Mouse (Mus musculus): ENCODE data around the gene Ncoa1. TPM values are rescaled to one million over a fixed set of nuclear protein-coding genes. Genes with fewer than 3 reads are reported as not detected.

Gene Ncoa1
- polyA plus RNA-seq, 1 experiment = 35.2 TPM

DNA sequence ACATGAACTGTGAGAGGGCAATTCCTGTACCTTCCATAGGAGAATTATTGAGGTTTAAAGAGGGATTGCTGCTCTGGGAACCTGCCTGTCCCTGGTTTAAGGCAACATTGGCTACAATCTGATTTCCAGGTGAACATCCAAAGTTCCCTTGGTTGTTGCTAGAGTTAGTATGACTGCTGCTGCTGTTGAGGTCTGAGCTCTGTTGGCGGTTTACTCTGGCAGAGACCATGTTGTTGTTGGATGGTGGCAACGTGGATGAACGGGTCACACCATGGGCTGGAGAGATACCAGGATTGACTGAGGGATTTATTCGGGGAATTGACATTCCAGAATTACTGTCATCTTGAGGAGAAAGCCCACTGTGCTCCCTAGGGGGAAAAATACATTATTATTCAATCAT is 181.1 kb downstream of the Ncoa1 start:
- TF ChIP-seq POLR2A (IDR thresholded peaks at IDR 0.05; ENCODE audit: borderline replicate concordance, low read depth, low read length) (no peak), CTCF (IDR thresholded peaks at IDR 0.05; ENCODE audit: low read depth, low read length) (no peak)
- Histone ChIP-seq H3K4me3 (ENCODE audit: insufficient read depth, low read length) (no peak overlapping the region), H3K4me1 (ENCODE audit: control insufficient read depth, insufficient read depth, low read length) (no peaks in the 10 kb centered on the region), H3K27ac (ENCODE audit: insufficient read depth, low read depth, low read length) (no peak overlapping the region)

DNA sequence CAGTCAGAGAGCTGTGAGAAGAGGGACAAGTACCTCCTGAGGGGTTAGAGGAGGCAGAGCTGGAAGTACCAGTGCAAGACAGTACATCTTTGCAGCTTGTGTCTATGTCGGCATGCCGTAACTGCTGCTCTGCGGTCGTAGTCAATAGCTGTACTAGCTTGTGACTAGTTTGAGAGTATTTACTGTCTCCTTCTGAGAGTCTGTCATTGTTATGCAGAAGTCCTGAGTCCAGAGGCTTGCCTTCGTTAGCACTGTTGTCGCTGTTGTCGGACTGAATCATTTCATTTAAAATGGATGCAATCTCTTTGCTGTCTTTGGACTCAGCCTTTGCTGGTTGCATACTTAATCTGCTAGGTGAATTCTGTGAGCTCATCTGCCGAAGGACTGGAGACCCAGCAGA is 181.7 kb downstream of the Ncoa1 start:
- TF ChIP-seq CTCF (IDR thresholded peaks at IDR 0.05; ENCODE audit: low read depth, low read length) (no peak), POLR2A (IDR thresholded peaks at IDR 0.05; ENCODE audit: borderline replicate concordance, low read depth, low read length) (no peak)
- Histone ChIP-seq H3K27ac (ENCODE audit: insufficient read depth, low read depth, low read length) (no peak overlapping the region), H3K4me1 (ENCODE audit: control insufficient read depth, insufficient read depth, low read length) (no peaks in the 10 kb centered on the region), H3K4me3 (ENCODE audit: insufficient read depth, low read length) (no peak overlapping the region)

DNA sequence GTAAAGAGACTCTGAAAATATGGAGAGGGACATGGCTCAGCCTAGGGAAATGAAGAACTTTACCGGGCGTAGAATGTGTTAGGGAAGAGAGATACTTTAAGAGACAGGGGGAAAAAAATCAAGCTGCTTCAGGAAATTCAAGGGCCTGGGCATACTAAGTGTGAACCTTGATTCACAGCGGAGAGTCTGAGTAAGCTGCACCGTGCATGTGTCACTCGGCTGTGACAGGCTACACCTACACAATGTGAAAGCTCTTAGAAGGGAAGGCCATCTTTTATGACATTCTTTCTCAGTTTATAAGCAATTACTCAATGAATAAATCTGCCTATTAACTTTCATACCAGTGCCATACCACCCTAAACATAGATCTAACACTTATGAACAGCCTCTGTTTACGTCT is 183.2 kb downstream of the Ncoa1 start:
- Histone ChIP-seq H3K4me1 (ENCODE audit: control insufficient read depth, insufficient read depth, low read length) (no peaks in the 10 kb centered on the region), H3K27ac (ENCODE audit: insufficient read depth, low read depth, low read length) (no peak overlapping the region), H3K4me3 (ENCODE audit: insufficient read depth, low read length) (no peak overlapping the region)
- TF ChIP-seq POLR2A (IDR thresholded peaks at IDR 0.05; ENCODE audit: borderline replicate concordance, low read depth, low read length) = no peak
- TF ChIP-seq CTCF (IDR thresholded peaks at IDR 0.05; ENCODE audit: low read depth, low read length) = no peak

DNA sequence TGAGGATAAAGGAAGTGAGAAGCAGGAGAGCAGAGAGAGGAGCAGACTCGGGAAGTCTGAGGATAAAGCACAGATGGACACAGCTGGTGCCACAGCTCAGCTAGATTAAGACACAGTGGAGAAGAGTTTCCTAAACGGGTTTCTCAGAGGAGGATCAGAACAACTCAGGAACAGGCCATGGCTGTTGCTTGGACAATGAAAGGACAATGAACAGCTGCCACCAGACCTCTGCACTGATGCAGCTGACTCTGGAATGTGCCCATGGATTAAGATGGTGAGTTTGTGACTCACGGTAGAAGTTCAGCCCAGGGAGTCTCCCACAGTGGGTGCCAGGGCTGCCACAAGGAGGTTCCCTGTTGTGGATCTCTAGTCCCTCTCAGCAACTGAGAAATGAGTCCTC is 191.8 kb downstream of the Ncoa1 start:
- TF ChIP-seq CTCF (IDR thresholded peaks at IDR 0.05; ENCODE audit: low read depth, low read length) (no peak), POLR2A (IDR thresholded peaks at IDR 0.05; ENCODE audit: borderline replicate concordance, low read depth, low read length) (no peak)
- peaks cover 12% of the 10 kb centered on the region for H3K4me1 ChIP-seq (ENCODE audit: control insufficient read depth, insufficient read depth, low read length)
- no peak overlapping the region for H3K4me3 ChIP-seq (ENCODE audit: insufficient read depth, low read length)
- H3K27ac ChIP-seq (ENCODE audit: insufficient read depth, low read depth, low read length) = no peak overlapping the region

DNA sequence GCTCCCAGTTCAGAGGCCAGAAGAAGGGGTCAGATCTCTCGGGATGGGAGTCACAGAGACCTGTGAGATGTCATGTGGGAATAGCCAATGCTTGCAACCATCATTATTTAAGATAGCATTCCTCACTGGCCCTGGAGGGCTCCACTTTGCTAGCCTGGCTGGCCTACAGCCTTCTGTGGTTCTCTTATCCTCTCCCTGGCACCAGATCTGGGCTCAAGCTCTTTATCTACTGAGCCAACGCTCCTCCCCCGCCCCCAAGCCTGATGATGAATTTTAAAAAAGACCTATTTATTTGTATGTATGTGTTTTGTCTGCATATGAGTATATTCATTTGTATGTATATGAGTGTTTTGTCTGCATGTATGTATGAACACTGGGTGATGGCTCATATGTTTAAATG is 197.1 kb downstream of the Ncoa1 start:
- no peak for TF ChIP-seq CTCF (IDR thresholded peaks at IDR 0.05; ENCODE audit: low read depth, low read length)
- TF ChIP-seq POLR2A (IDR thresholded peaks at IDR 0.05; ENCODE audit: borderline replicate concordance, low read depth, low read length) = no peak
- Histone ChIP-seq H3K4me1 (ENCODE audit: control insufficient read depth, insufficient read depth, low read length) (peaks cover 2% of the 10 kb centered on the region; the same call in 1 of the 2 replicates), H3K4me3 (ENCODE audit: insufficient read depth, low read length) (no peak overlapping the region), H3K27ac (ENCODE audit: insufficient read depth, low read depth, low read length) (no peak overlapping the region)

DNA sequence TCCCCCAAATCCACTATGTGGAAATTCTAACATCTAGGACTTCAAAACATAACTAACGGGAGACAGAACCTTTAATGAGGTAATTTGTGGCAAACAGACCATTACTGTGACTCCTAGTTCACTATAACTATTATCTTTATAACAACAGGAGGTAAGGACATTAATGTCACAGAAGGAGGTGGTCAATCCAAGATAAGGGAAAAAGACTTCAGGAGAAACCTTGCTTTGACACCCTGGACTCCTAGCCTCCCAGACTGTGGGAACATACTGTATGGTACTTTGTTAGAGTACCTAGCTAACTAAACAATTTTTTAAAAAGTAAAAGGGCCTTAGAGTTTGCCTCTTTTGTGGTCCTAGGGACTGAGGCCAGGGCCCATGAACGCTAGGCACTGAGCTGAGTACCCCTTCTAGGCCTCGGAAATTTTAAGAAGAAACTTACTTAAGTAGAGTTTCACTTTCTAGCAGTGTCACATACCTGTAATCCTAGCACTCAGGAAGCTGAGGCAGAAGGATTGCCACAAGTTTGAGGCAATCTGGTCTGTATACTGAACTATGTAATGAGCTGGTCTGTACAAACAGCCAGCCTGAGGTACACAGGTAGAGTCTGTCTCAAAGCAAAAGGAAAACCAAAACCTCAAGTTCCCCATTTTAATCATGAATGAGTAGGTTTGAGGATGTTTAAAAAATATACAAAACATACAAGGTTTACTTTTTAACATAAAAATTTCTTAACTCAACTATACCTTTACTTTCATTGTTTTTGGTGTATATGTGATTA is 197.8 kb downstream of the Ncoa1 start:
- H3K4me1 ChIP-seq (ENCODE audit: control insufficient read depth, insufficient read depth, low read length) = peaks cover 2% of the 10 kb centered on the region; the same call in 1 of the 2 replicates
- no peak overlapping the region for H3K27ac ChIP-seq (ENCODE audit: insufficient read depth, low read depth, low read length)
- no peak overlapping the region for H3K4me3 ChIP-seq (ENCODE audit: insufficient read depth, low read length)
- TF ChIP-seq POLR2A (IDR thresholded peaks at IDR 0.05; ENCODE audit: borderline replicate concordance, low read depth, low read length) (no peak), CTCF (IDR thresholded peaks at IDR 0.05; ENCODE audit: low read depth, low read length) (no peak)

DNA sequence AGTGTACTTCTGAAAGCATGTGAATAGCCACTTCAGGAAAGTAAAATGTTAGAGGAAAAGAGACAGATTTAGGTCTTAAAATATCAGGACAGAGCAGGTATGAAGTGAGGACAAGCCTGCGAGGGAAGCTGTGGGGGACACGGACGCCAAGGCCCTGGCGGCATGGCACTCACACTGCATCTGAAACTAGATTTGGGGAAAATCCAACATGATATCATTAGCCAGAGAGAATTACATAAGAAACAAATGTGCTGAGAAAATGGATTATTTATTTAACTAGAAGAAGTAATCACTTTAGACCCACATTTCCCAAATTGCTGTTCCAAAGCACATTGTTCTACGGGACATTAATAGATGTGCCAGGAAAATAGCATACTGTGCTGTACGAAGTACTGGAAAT is 205.9 kb downstream of the Ncoa1 start:
- TF ChIP-seq CTCF (IDR thresholded peaks at IDR 0.05; ENCODE audit: low read depth, low read length) = no peak
- TF ChIP-seq POLR2A (IDR thresholded peaks at IDR 0.05; ENCODE audit: borderline replicate concordance, low read depth, low read length) = no peak
- no peak overlapping the region for H3K4me3 ChIP-seq (ENCODE audit: insufficient read depth, low read length)
- no peak overlapping the region for H3K27ac ChIP-seq (ENCODE audit: insufficient read depth, low read depth, low read length)
- H3K4me1 ChIP-seq (ENCODE audit: control insufficient read depth, insufficient read depth, low read length) = no peaks in the 10 kb centered on the region

DNA sequence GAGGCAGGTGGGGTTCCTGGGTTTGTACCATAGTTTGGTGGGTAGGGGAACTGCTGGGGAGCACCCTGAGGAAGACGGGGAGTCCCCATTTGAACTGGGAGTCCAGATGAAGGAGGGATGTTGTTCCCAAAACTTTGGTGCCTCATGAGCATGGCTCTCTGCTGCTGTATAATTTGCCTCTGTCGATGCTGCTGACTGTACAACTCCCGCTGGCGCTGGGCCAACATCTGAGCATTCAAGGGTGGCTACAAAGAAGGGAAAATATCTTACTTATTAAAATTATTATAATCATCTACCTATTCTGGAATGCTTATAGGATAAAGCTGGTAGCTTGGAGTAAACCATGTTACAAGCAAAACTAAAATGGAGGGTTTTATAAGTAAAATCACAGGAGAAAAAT is 209.2 kb downstream of the Ncoa1 start:
- TF ChIP-seq POLR2A (IDR thresholded peaks at IDR 0.05; ENCODE audit: borderline replicate concordance, low read depth, low read length) = no peak
- TF ChIP-seq CTCF (IDR thresholded peaks at IDR 0.05; ENCODE audit: low read depth, low read length) = no peak
- no peak overlapping the region for H3K27ac ChIP-seq (ENCODE audit: insufficient read depth, low read depth, low read length)
- H3K4me1 ChIP-seq (ENCODE audit: control insufficient read depth, insufficient read depth, low read length) = no peaks in the 10 kb centered on the region
- H3K4me3 ChIP-seq (ENCODE audit: insufficient read depth, low read length) = no peak overlapping the region

DNA sequence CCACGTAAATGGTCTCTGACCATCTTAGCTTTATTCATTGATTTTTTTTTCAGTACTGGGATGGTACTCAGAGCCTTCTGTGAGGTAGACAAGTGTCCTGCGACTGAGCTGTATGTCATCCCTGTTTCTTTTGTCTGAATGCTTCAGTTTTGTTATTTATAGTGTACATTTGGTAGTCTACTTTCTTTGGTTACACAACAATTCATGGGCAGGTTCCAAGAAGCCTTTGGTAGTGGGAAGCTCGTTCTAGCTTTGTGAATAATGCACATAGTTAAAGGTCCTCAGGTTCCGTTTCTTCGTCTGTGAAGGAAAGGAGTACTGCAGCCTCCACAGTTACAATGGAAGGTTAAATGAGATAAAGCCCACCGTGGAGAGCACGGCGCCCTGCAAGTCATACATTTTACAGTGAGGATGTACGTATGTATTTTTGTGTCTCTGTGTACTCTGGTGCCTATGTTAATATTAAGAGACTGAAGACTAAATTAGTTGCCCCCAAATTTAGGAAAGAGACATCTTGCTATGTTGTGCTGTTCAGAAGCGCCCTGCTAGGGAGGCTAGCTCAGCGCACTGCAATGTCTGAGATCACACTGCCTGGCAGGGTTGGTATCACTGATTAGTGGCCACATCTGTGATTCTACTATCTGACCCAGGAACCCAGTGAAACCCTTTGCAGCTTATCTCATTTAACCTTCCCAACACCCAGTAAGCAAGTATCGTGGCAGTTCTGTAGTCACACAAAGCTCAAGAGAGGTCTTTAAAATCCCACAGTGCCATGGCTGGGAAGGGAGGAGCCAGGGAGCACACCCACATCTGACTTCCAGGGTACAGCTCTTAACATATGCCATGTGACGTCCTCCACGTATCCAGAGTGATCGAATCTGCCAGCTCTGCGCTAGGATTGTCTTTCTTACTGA is 224.0 kb downstream of the Ncoa1 start:
- Histone ChIP-seq H3K4me3 (ENCODE audit: insufficient read depth, low read length) (no peak overlapping the region), H3K4me1 (ENCODE audit: control insufficient read depth, insufficient read depth, low read length) (no peaks in the 10 kb centered on the region), H3K27ac (ENCODE audit: insufficient read depth, low read depth, low read length) (no peak overlapping the region)
- TF ChIP-seq CTCF (IDR thresholded peaks at IDR 0.05; ENCODE audit: low read depth, low read length) (no peak), POLR2A (IDR thresholded peaks at IDR 0.05; ENCODE audit: borderline replicate concordance, low read depth, low read length) (no peak)

DNA sequence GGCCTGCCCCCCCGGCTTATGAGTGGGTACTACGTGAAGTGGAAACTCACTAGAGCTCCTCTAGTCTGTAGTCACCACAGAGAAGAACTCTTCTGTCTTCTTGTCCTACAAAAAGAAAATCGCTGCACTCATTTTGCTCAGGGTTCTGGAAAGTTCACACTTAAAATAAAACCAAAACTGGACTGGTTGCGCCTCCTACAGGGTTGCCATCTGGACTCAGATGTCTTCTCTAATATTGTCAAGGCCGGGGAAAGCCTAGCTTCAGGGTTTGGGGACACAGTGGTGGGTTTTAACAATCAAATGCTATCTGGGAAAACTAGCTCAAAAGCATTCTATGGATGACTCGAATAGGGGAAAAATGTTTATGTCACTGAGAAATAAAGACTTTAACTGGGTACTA is 227.2 kb downstream of the Ncoa1 start:
- Histone ChIP-seq H3K27ac (ENCODE audit: insufficient read depth, low read depth, low read length) (no peak overlapping the region), H3K4me1 (ENCODE audit: control insufficient read depth, insufficient read depth, low read length) (no peaks in the 10 kb centered on the region), H3K4me3 (ENCODE audit: insufficient read depth, low read length) (no peak overlapping the region)
- no peak for TF ChIP-seq CTCF (IDR thresholded peaks at IDR 0.05; ENCODE audit: low read depth, low read length)
- no peak for TF ChIP-seq POLR2A (IDR thresholded peaks at IDR 0.05; ENCODE audit: borderline replicate concordance, low read depth, low read length)
